Mouse (Mus musculus) brain, embryonic 14.5 days (tissue): ENCODE measurements around the gene Samd4. TPM values are rescaled to one million over a fixed set of nuclear protein-coding genes. Genes with fewer than 3 reads are reported as not detected.
A peak's percentile ranks its signal among the peaks of the same experiment; 100 is the strongest.

ENCODE experiments used
- DNase-seq: peaks from one replicate; pipeline ENCODE4 v3.0.0-alpha.2; 2011; ENCODE audit warnings: low read depth
- CTCF ChIP-seq: fragments of 200-500 bp; IDR thresholded peaks from 2 replicates; pipeline ENCODE4 v1.5.1; 2012; ENCODE audit warnings: inconsistent platforms, mild to moderate bottlenecking, moderate library complexity, borderline replicate concordance; ENCODE audit not compliant: insufficient read depth, insufficient read length; ENCODE audit errors: extremely low read depth
- POLR2A ChIP-seq: fragments of 200-500 bp; IDR thresholded peaks from 2 replicates; pipeline ENCODE4 v1.6.1; 2012; ENCODE audit warnings: mild to moderate bottlenecking, inconsistent platforms, borderline replicate concordance; ENCODE audit not compliant: poor library complexity, insufficient read depth, insufficient read length, severe bottlenecking; ENCODE audit errors: extremely low read depth
- polyA plus RNA-seq: library from polyadenylated mRNA; depleted of rRNA; stranded (reverse); fragments of >200 nt; gene quantifications from 2 replicates; pipeline ENCODE4 v1.2.3, GENCODE M21; 2012

Gene Samd4
- polyA plus RNA-seq, 1 experiment = 7.8 TPM

GRCm38 (mm10) chr14:46941896-46942812 lies 59.5 kb downstream of the Samd4 start:
- peak; percentile 82 for DNase-seq
- TF ChIP-seq CTCF (no peak), POLR2A (no peak)

GRCm38 (mm10) chr14:46944411-46944810 lies 61.8 kb downstream of the Samd4 start:
- no peak for TF ChIP-seq POLR2A
- TF ChIP-seq CTCF = no peak
- no peak for DNase-seq

- no peak for TF ChIP-seq CTCF
- TF ChIP-seq POLR2A = no peak
- DNase-seq = peak; percentile 81
Measured at GRCm38 (mm10) chr14:46945903-46946490, 63.3 kb downstream of the Samd4 start.

GRCm38 (mm10) chr14:46947644-46948043 lies 65.0 kb downstream of the Samd4 start:
- no peak for TF ChIP-seq POLR2A
- TF ChIP-seq CTCF = no peak
- no peak for DNase-seq

- DNase-seq = no peak
- TF ChIP-seq CTCF = no peak
- TF ChIP-seq POLR2A = no peak
Measured at GRCm38 (mm10) chr14:46950527-46951384, 68.1 kb downstream of the Samd4 start.

GRCm38 (mm10) chr14:46952264-46952663 lies 69.6 kb downstream of the Samd4 start:
- TF ChIP-seq POLR2A (no peak), CTCF (no peak)
- no peak for DNase-seq

GRCm38 (mm10) chr14:46955109-46955508 lies 72.5 kb downstream of the Samd4 start:
- TF ChIP-seq CTCF = no peak
- no peak for TF ChIP-seq POLR2A

GRCm38 (mm10) chr14:46955574-46956043 lies 73.0 kb downstream of the Samd4 start:
- no peak for TF ChIP-seq POLR2A
- no peak for TF ChIP-seq CTCF
- no peak for DNase-seq

More at GRCm38 (mm10) chr14:46955109-46955508, 72.5 kb downstream of the Samd4 start:
- no peak for DNase-seq

GRCm38 (mm10) chr14:46956121-46956520 lies 73.5 kb downstream of the Samd4 start:
- DNase-seq = no peak
- TF ChIP-seq POLR2A (no peak), CTCF (no peak)

GRCm38 (mm10) chr14:46959166-46959721 lies 76.6 kb downstream of the Samd4 start:
- TF ChIP-seq POLR2A = no peak
- no peak for TF ChIP-seq CTCF
- no peak for DNase-seq

GRCm38 (mm10) chr14:46959831-46960230 lies 77.2 kb downstream of the Samd4 start:
- DNase-seq = no peak
- TF ChIP-seq CTCF (no peak), POLR2A (no peak)

GRCm38 (mm10) chr14:46962832-46963231 lies 80.2 kb downstream of the Samd4 start:
- no peak for DNase-seq
- TF ChIP-seq POLR2A (no peak), CTCF (no peak)
